Mouse (Mus musculus) liver, adult 2 months (tissue): ENCODE data around the gene Olfr1416. TPM values are rescaled to one million over a fixed set of nuclear protein-coding genes. Genes with fewer than 3 reads are reported as not detected.

ENCODE experiments used
- DNase-seq: peaks from one replicate; pipeline ENCODE4 v3.0.0-alpha.2; 2011; ENCODE audit warnings: low read depth, low spot score; ENCODE audit errors: extremely low read depth
- H3K27ac ChIP-seq: fragments of 200-500 bp; replicated peaks from 2 replicates; pipeline ENCODE4 v1.5.1; 2012; ENCODE audit warnings: low read depth, mild to moderate bottlenecking, control low read depth, inconsistent platforms, low read length; ENCODE audit not compliant: insufficient read depth
- H3K27me3 ChIP-seq: fragments of 200-500 bp; 2 replicates; pipeline ENCODE4 v1.6.1; 2012; ENCODE audit warnings: mild to moderate bottlenecking, moderate library complexity, low read length, inconsistent platforms; ENCODE audit not compliant: control insufficient read depth, insufficient read depth
- H3K36me3 ChIP-seq: fragments of 200-500 bp; 2 replicates; pipeline ENCODE4 v1.6.1; 2012; ENCODE audit warnings: low read length, inconsistent platforms; ENCODE audit not compliant: control insufficient read depth, insufficient read depth
- H3K4me1 ChIP-seq: fragments of 200-500 bp; 2 replicates; pipeline ENCODE4 v1.6.1; 2011; ENCODE audit warnings: low read length; ENCODE audit not compliant: control insufficient read depth, insufficient read depth
- H3K4me3 ChIP-seq: fragments of 200-500 bp; 2 replicates; pipeline ENCODE4 v1.5.1; 2011; ENCODE audit warnings: low read depth, mild to moderate bottlenecking, control low read depth, low read length, moderate library complexity; ENCODE audit not compliant: insufficient read depth
- H3K79me2 ChIP-seq: fragments of 200-500 bp; 2 replicates; pipeline ENCODE4 v1.6.1; 2012; ENCODE audit warnings: inconsistent platforms, mild to moderate bottlenecking, low read length, moderate library complexity; ENCODE audit not compliant: control insufficient read depth, insufficient read depth
- H3K9ac ChIP-seq: fragments of 200-500 bp; 2 replicates; pipeline ENCODE4 v1.6.1; 2012; ENCODE audit warnings: low read depth, mild to moderate bottlenecking, control low read depth, inconsistent platforms, low read length
- CTCF ChIP-seq: fragments of 200-500 bp; IDR thresholded peaks from 2 replicates; pipeline ENCODE4 v1.5.1; 2011; ENCODE audit warnings: low read depth, low read length, control low read depth
- POLR2A ChIP-seq: fragments of 200-500 bp; IDR thresholded peaks from 2 replicates; pipeline ENCODE4 v1.6.1; 2011; ENCODE audit warnings: low read length, control low read depth; ENCODE audit not compliant: insufficient read depth; ENCODE audit errors: extremely low read depth
- WGBS: fragments of 180-500 bp; shearing (Covaris S2); methylation state at CpG from one replicate; pipeline ENCODE4 v1.1.7; 2018; 5-methylcytosine and 5-hydroxymethylcytosine counted together
- polyA plus RNA-seq: library from polyadenylated mRNA; depleted of rRNA; stranded (reverse); fragments of >200 nt; gene quantifications from 2 replicates; pipeline ENCODE4 v1.2.3, GENCODE M21; 2012
- total RNA-seq: library from RNA; depleted of rRNA; stranded (reverse); fragments of >200 nt; gene quantifications from 2 replicates; pipeline ENCODE4 v1.2.3, GENCODE M21; 2014

Gene Olfr1416
- total and polyA plus RNA-seq, 2 experiments = not detected

- no peak within 1 kb of the TSS for H3K9ac ChIP-seq
- DNase-seq = no peak
- 79% methylated on average over 2 of the region's 2 CpGs for WGBS
- no peaks in the 10 kb centered on the region for H3K4me1 ChIP-seq
- no peak within 1 kb of the TSS for H3K27ac ChIP-seq
- no peaks in the 10 kb centered on the region for H3K79me2 ChIP-seq
- no peak for TF ChIP-seq CTCF
- TF ChIP-seq POLR2A = no peak
- no peaks in the 10 kb centered on the region for H3K27me3 ChIP-seq
- H3K36me3 ChIP-seq = no peaks in the 10 kb centered on the region
- H3K4me3 ChIP-seq = no peak within 1 kb of the TSS
Measured at GRCm38 (mm10) chr1:92496001-92496400, 11.1 kb upstream of the Olfr1416 start, which contains the start of gene Olfr1415. Gene Olfr1415 (minus strand): TSS chr1:92496101.

GRCm38 (mm10) chr1:92474066-92474578 lies 10.8 kb downstream of the Olfr1416 start:
- peaks cover 8% of the 10 kb centered on the region; the same call in 1 of the 2 replicates for H3K79me2 ChIP-seq
- H3K27ac ChIP-seq = peak overlapping the region; percentile 64
- H3K27me3 ChIP-seq = no peaks in the 10 kb centered on the region
- 3% methylated on average over 10 of the region's 10 CpGs for WGBS
- peaks cover 5% of the 10 kb centered on the region for H3K4me1 ChIP-seq
- peak overlapping the region; percentile 69 for H3K9ac ChIP-seq
- no peak for DNase-seq
- H3K36me3 ChIP-seq = peaks cover 12% of the 10 kb centered on the region
- TF ChIP-seq CTCF = no peak
- TF ChIP-seq POLR2A = no peak
- H3K4me3 ChIP-seq = peak overlapping the region; percentile 93

- peak; percentile 80 for DNase-seq
- under 1% methylated on average over 67 of the region's 67 CpGs for WGBS
- Histone ChIP-seq H3K36me3 (peaks cover 14% of the 10 kb centered on the region), H3K4me1 (peaks cover 5% of the 10 kb centered on the region), H3K27ac (peak within 1 kb of the TSS; percentile 79), H3K27me3 (no peaks in the 10 kb centered on the region), H3K9ac (peak within 1 kb of the TSS; percentile 96), H3K79me2 (peaks cover 8% of the 10 kb centered on the region; the same call in 1 of the 2 replicates), H3K4me3 (peak within 1 kb of the TSS; percentile 93)
- TF ChIP-seq POLR2A = peak; percentile 42; the same call in 1 of the 2 replicates
- TF ChIP-seq CTCF = no peak
Measured at GRCm38 (mm10) chr1:92473165-92474041, 11.5 kb downstream of the Olfr1416 start, which contains the start of gene Ndufa10. Gene Ndufa10 (minus strand): TSS chr1:92473860.

- Histone ChIP-seq H3K36me3 (peaks cover 40% of the 10 kb centered on the region), H3K27me3 (no peaks in the 10 kb centered on the region), H3K4me3 (no peak overlapping the region), H3K9ac (no peak overlapping the region), H3K79me2 (peaks cover 8% of the 10 kb centered on the region; the same call in 1 of the 2 replicates), H3K4me1 (peaks cover 3% of the 10 kb centered on the region), H3K27ac (no peak overlapping the region)
- no peak for DNase-seq
- 78% methylated on average over 4 of the region's 4 CpGs for WGBS
- TF ChIP-seq CTCF (no peak), POLR2A (no peak)
Measured at GRCm38 (mm10) chr1:92468891-92469290, 16.0 kb downstream of the Olfr1416 start.

GRCm38 (mm10) chr1:92458416-92458815 lies 26.5 kb downstream of the Olfr1416 start:
- H3K9ac ChIP-seq = no peak overlapping the region
- no peaks in the 10 kb centered on the region for H3K4me1 ChIP-seq
- no peak overlapping the region for H3K4me3 ChIP-seq
- H3K27me3 ChIP-seq = no peaks in the 10 kb centered on the region
- H3K79me2 ChIP-seq = 0 out of 2 replicates have a peak, but pooled peaks cover 2% of the 10 kb centered on the region
- WGBS = 94% methylated on average over 6 of the region's 6 CpGs
- peaks cover 69% of the 10 kb centered on the region for H3K36me3 ChIP-seq
- H3K27ac ChIP-seq = no peak overlapping the region
- no peak for DNase-seq
- no peak for TF ChIP-seq CTCF
- no peak for TF ChIP-seq POLR2A
